Mouse (Mus musculus) myocyte (in vitro differentiated cells): Measurements from ENCODE around the gene Ttll5. TPM values are rescaled to one million over a fixed set of nuclear protein-coding genes. Genes with fewer than 3 reads are reported as not detected.

ENCODE experiments used
- H3K27me3 ChIP-seq: one replicate; pipeline ENCODE4 v1.6.1; 2011; ENCODE audit not compliant: control insufficient read depth, insufficient read depth, insufficient read length
- H3K36me3 ChIP-seq: one replicate; pipeline ENCODE4 v1.6.1; 2011; ENCODE audit not compliant: control insufficient read depth, insufficient read depth
- H3K4me2 ChIP-seq: one replicate; pipeline ENCODE4 v1.6.1; 2011; ENCODE audit warnings: low read depth, control low read depth
- H3K4me3 ChIP-seq: one replicate; pipeline ENCODE4 v1.5.1; 2011; ENCODE audit warnings: mild to moderate bottlenecking, control low read depth, moderate library complexity
- H3K79me2 ChIP-seq: one replicate; pipeline ENCODE4 v1.6.1; 2011; ENCODE audit not compliant: control insufficient read depth, insufficient read depth
- H3ac ChIP-seq: one replicate; pipeline ENCODE4 v1.6.1; 2011; ENCODE audit not compliant: control insufficient read depth, insufficient read length
- CEBPB ChIP-seq: IDR thresholded peaks from 2 replicates; pipeline ENCODE4 v1.6.1; 2011; ENCODE audit warnings: mild to moderate bottlenecking, moderate library complexity; ENCODE audit not compliant: poor library complexity, insufficient read depth, severe bottlenecking
- E2F4 ChIP-seq: IDR thresholded peaks from one replicate; pipeline ENCODE4 v1.6.1; 2011; ENCODE audit warnings: mild to moderate bottlenecking, control low read depth, moderate library complexity; ENCODE audit not compliant: insufficient read depth
- MAX ChIP-seq: IDR thresholded peaks from one replicate; pipeline ENCODE4 v1.6.1; 2011; ENCODE audit warnings: low read depth, mild to moderate bottlenecking, control low read depth
- MYOD1 ChIP-seq, 3 experiments: IDR thresholded peaks; one replicate each; pipeline ENCODE4 v1.6.1; 2011; ENCODE audit warnings: control low read depth in 2 of 3, low read depth in 2 of 3, mild to moderate bottlenecking in 2 of 3, moderate library complexity in 1 of 3; ENCODE audit not compliant: insufficient read length in 2 of 3, control insufficient read depth in 1 of 3
- MYOG ChIP-seq, 3 experiments: IDR thresholded peaks; one replicate each; pipeline ENCODE4 v1.6.1; 2011; ENCODE audit warnings: control low read depth in 2 of 3, low read depth in 2 of 3, mild to moderate bottlenecking in 2 of 3; ENCODE audit not compliant: insufficient read length in 2 of 3, control insufficient read depth in 1 of 3, insufficient read depth in 1 of 3
- POLR2A ChIP-seq: IDR thresholded peaks from one replicate; pipeline ENCODE4 v1.6.1; 2011; ENCODE audit warnings: low read depth, mild to moderate bottlenecking, control low read depth, moderate library complexity; ENCODE audit not compliant: insufficient read length
- POLR2AphosphoS2 ChIP-seq: IDR thresholded peaks from one replicate; pipeline ENCODE4 v1.6.1; 2011; ENCODE audit warnings: low read depth, control low read depth; ENCODE audit not compliant: insufficient read length
- REST ChIP-seq: IDR thresholded peaks from one replicate; pipeline ENCODE4 v1.6.1; 2011; ENCODE audit warnings: mild to moderate bottlenecking, control low read depth, moderate library complexity; ENCODE audit not compliant: insufficient read depth, insufficient read length
- SRF ChIP-seq: IDR thresholded peaks from one replicate; pipeline ENCODE4 v1.6.1; 2011; ENCODE audit warnings: low read depth; ENCODE audit not compliant: control insufficient read depth, insufficient read length
- TCF12 ChIP-seq: IDR thresholded peaks from one replicate; pipeline ENCODE4 v1.6.1; 2011; ENCODE audit warnings: mild to moderate bottlenecking, control low read depth; ENCODE audit not compliant: poor library complexity, insufficient read depth, severe bottlenecking
- TCF3 ChIP-seq: IDR thresholded peaks from one replicate; pipeline ENCODE4 v1.6.1; 2011; ENCODE audit warnings: low read depth, control low read depth; ENCODE audit not compliant: insufficient read length
- USF1 ChIP-seq: IDR thresholded peaks from one replicate; pipeline ENCODE4 v1.6.1; 2011; ENCODE audit warnings: low read depth, mild to moderate bottlenecking, control low read depth, moderate library complexity
- polyA plus RNA-seq: library from polyadenylated mRNA; unstranded; fragments of >200 nt; fragmentation: generic; extraction: Trizol; gene quantifications from one replicate; pipeline ENCODE4 v1.2.1, GENCODE M21; 2012; ENCODE audit warnings: missing spikeins

The Ttll5 gene
- polyA plus RNA-seq, 1 experiment: 36.2 TPM

DNA sequence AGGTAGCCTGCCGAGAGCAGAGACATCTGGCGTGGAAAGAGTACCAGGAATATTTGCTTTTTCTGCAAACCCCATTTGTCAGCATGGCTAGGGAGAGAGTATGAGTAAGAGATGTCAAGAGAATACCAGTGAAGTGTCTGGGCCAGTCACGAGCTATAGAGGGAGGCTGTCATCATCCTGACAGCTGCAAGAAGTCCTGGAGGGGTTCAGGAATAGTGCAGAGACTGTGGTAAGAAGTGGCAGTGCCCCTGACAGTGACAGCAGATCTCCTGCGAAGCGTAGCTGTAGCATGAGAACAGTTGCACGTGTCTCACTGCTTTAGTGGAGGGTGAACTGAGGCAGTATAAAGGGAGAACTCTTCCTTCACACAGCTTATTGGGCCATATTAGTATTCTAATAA is 197.1 kb downstream of the Ttll5 start:
- Histone ChIP-seq H3K27me3 (no peaks in the 10 kb centered on the region), H3K36me3 (peaks cover 4% of the 10 kb centered on the region), H3K79me2 (no peaks in the 10 kb centered on the region), H3ac (no peak overlapping the region), H3K4me2 (peak overlapping the region; percentile 40), H3K4me3 (no peak overlapping the region)
- TF ChIP-seq MAX (no peak), USF1 (no peak), POLR2A (no peak), TCF3 (peak; percentile 31), SRF (no peak), TCF12 (peak; percentile 58), E2F4 (no peak), REST (no peak), CEBPB (no peak), POLR2AphosphoS2 (peak; percentile 15), MYOD1 (IDR thresholded peaks at IDR 0.05; ENCODE audit: control insufficient read depth in 1 of 3, insufficient read length in 2 of 3, low read depth in 2 of 3) (peak; percentile 45 to 92 (median 78)), MYOG (IDR thresholded peaks at IDR 0.05; ENCODE audit: control insufficient read depth in 1 of 3, insufficient read depth in 1 of 3, insufficient read length in 2 of 3, low read depth in 2 of 3) (peak; percentile 53 to 91 (median 73))

DNA sequence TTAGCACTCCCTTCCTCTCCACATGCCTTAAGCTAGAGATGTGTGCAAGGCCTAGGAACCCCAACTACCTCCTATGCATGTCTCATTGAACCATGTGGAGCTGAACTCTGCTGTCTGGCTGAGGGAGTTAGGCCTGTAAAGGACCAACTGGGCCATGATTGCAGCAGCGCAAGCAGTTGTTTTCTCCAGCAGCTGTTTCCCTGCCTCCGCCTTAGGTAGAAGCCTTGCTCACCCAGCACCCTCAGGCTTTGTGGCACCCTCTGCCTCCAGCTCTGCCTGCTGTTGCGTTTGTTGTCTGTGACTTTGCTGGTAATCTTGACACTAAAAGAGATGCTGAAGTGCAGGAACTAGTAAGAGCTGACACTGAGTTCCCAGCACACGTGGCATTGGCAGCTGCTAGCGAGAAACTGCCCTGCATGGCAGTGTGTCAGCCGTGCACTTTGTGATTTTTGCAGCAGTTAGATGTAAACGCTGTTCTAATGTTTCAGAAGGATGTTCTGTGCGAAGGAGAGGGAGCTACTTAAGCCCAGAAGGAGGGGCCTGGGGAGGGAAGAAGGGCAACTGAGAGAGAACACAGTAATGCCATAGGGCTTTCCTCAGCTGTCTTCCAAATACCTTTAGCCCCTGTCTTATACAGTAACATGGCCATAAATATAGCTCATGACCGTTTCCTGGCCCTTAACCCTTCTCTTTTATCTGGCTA is 198.0 kb downstream of the Ttll5 start:
- H3K36me3 ChIP-seq: peaks cover 4% of the 10 kb centered on the region
- no peaks in the 10 kb centered on the region for H3K79me2 ChIP-seq
- H3K4me3 ChIP-seq: no peak overlapping the region
- peak overlapping the region; percentile 40 for H3K4me2 ChIP-seq
- no peaks in the 10 kb centered on the region for H3K27me3 ChIP-seq
- no peak for TF ChIP-seq SRF
- TF ChIP-seq TCF3: peak; percentile 10
- no peak for TF ChIP-seq POLR2AphosphoS2
- peak in 2 of 3 experiments; percentile 82 to 93 for TF ChIP-seq MYOG (IDR thresholded peaks at IDR 0.05; ENCODE audit: control insufficient read depth in 1 of 3, insufficient read depth in 1 of 3, insufficient read length in 2 of 3, low read depth in 2 of 3)
- no peak for TF ChIP-seq CEBPB
- TF ChIP-seq REST: no peak
- peak; percentile 46 for TF ChIP-seq TCF12
- TF ChIP-seq E2F4: no peak
- TF ChIP-seq POLR2A: no peak
- peak in 2 of 3 experiments; percentile 74 to 80 for TF ChIP-seq MYOD1 (IDR thresholded peaks at IDR 0.05; ENCODE audit: control insufficient read depth in 1 of 3, insufficient read length in 2 of 3, low read depth in 2 of 3)
- no peak for TF ChIP-seq USF1
- TF ChIP-seq MAX: no peak
- no peak overlapping the region for H3ac ChIP-seq

DNA sequence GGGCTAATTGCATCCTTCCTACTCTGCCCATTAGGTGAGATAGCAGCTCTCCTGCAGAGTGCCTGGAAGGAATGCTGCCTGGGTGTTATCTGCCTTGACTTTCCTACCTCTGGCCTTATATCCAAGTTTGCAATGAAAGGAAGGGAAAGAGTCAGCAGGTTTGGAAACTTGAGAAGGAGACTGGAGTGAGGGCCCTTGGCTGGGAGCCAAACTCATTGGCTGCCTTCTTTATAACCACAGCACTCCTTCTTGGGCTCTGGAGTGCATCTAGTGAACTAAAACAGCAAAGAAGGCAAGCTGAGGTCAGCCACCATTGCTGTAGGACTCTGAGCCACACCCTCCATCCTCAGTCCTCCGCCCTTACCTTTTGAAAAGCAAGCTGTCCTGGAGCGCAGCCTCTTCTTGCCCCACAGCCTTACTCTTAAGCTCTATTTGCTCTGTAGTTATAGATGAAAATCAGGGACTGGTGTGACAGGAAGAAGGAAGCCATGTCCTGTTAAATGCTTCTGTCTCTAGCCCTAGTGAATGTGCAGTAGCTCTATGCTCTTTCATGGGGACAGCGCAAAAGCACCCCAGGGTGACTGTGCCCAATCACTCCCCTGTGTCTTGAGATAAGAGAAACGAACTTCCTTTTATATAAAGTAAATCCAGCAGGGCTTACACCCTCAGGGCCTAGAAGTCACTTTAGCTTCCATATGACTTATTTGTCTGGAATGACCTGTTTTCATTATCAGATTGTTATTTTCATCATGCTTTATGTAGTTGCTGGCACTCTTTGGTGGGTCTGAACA is 198.8 kb downstream of the Ttll5 start:
- no peaks in the 10 kb centered on the region for H3K79me2 ChIP-seq
- no peaks in the 10 kb centered on the region for H3K27me3 ChIP-seq
- no peak overlapping the region for H3ac ChIP-seq
- H3K4me3 ChIP-seq: no peak overlapping the region
- H3K36me3 ChIP-seq: peaks cover 4% of the 10 kb centered on the region
- peak overlapping the region; percentile 18 for H3K4me2 ChIP-seq
- TF ChIP-seq POLR2A: no peak
- TF ChIP-seq E2F4: no peak
- no peak for TF ChIP-seq POLR2AphosphoS2

DNA sequence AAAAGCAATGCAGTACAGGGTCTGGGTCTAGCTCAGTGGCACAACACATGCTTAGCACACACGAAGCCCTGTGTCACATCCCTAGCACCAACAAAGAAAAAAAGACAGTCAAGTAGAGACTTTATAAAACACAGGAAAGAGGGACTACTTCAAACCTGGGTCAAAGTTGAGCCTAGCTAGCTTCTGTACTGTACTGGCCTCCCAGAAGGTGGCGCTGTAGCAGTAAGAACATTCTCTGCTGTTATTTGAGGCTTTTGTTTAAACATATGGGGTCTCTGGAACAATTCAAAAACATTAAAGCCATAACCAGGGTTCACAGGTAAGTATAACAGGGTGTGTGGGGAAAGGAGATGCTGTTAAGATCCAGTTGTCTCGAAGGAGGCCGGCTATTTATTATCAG is 200.0 kb downstream of the Ttll5 start:
- H3K79me2 ChIP-seq: no peaks in the 10 kb centered on the region
- no peak overlapping the region for H3K4me2 ChIP-seq
- H3K4me3 ChIP-seq: no peak overlapping the region
- no peak overlapping the region for H3ac ChIP-seq
- H3K36me3 ChIP-seq: peaks cover 4% of the 10 kb centered on the region
- no peaks in the 10 kb centered on the region for H3K27me3 ChIP-seq
- TF ChIP-seq MYOG (IDR thresholded peaks at IDR 0.05; ENCODE audit: control insufficient read depth in 1 of 3, insufficient read depth in 1 of 3, insufficient read length in 2 of 3, low read depth in 2 of 3) (no peak), TCF12 (no peak), E2F4 (no peak), SRF (no peak)

DNA sequence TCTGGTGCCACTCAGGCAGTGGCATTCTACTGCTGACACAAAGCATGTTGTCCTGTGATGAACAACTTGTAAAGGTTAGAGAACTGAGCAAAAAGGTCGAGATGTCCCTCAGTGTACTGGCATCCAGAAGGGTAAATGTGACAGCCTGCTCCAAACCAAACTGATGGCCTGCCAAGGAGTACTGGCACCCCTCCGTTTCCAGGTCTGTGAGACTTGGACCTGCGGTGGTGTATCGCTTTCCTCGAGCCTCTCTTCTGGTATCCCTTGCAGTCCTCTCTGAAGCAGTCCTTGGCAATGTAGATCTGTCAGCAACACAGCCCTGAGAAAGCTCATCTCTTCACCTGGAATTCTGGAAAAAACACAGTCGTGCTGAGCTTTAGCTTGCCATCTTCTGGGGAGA is 201.0 kb downstream of the Ttll5 start:
- Histone ChIP-seq H3K36me3 (peaks cover 4% of the 10 kb centered on the region), H3K4me3 (no peak overlapping the region), H3K4me2 (no peak overlapping the region), H3ac (no peak overlapping the region), H3K79me2 (no peaks in the 10 kb centered on the region), H3K27me3 (no peaks in the 10 kb centered on the region)
- TF ChIP-seq POLR2A: no peak
- TF ChIP-seq MYOD1 (IDR thresholded peaks at IDR 0.05; ENCODE audit: control insufficient read depth in 1 of 3, insufficient read length in 2 of 3, low read depth in 2 of 3): no peak
